Mouse (Mus musculus) MEL (cell line): ENCODE data around the gene Apba2. TPM values are rescaled to one million over a fixed set of nuclear protein-coding genes. Genes with fewer than 3 reads are reported as not detected.

Experiments
- DNase-seq: peaks from one replicate; pipeline ENCODE4 v3.0.0; 2011; ENCODE audit warnings: low read depth, low spot score
- H3K27ac ChIP-seq: 2 replicates; pipeline ENCODE4 v1.5.1; 2012; ENCODE audit warnings: low read depth, mild to moderate bottlenecking, control low read depth, low read length, moderate library complexity; ENCODE audit not compliant: control insufficient read depth
- H3K27me3 ChIP-seq, 2 experiments: fragments of 150-350 bp in 1 of 2; sonication (generic) in 1 of 2; 2 replicates each; pipeline ENCODE4 v1.6.1; 2012; ENCODE audit warnings: low read length in 2 of 2, mild to moderate bottlenecking in 2 of 2, improper control_type of control experiment in 1 of 2, moderate library complexity in 1 of 2; ENCODE audit not compliant: insufficient read depth in 2 of 2, control insufficient read depth in 1 of 2
- H3K36me3 ChIP-seq, 2 experiments: 2 replicates each; pipeline ENCODE4 v1.6.1; 2012 to 2014; ENCODE audit warnings: low read length in 2 of 2, improper control_type of control experiment in 1 of 2, inconsistent platforms in 1 of 2, mild to moderate bottlenecking in 1 of 2; ENCODE audit not compliant: insufficient read depth in 2 of 2, control insufficient read depth in 1 of 2
- H3K4me1 ChIP-seq, 2 experiments: fragments of 150-350 bp in 1 of 2; sonication (generic) in 1 of 2; 2 replicates each; pipeline ENCODE4 v1.6.1; 2012; ENCODE audit warnings: low read length in 2 of 2, improper control_type of control experiment in 1 of 2, mild to moderate bottlenecking in 1 of 2; ENCODE audit not compliant: insufficient read depth in 2 of 2, control insufficient read depth in 1 of 2
- H3K4me3 ChIP-seq, 2 experiments: fragments of 150-350 bp in 1 of 2; sonication (generic) in 1 of 2; 2 replicates each; pipeline ENCODE4 v1.5.1; 2012; ENCODE audit warnings: low read depth in 2 of 2, low read length in 2 of 2, mild to moderate bottlenecking in 2 of 2, moderate library complexity in 2 of 2, control low read depth in 1 of 2, improper control_type of control experiment in 1 of 2; ENCODE audit not compliant: control insufficient read depth in 1 of 2, insufficient read depth in 1 of 2
- H3K79me2 ChIP-seq: 2 replicates; pipeline ENCODE4 v1.6.1; 2012; ENCODE audit warnings: mild to moderate bottlenecking, low read length, moderate library complexity; ENCODE audit not compliant: control insufficient read depth, poor library complexity, insufficient read depth
- H3K9ac ChIP-seq: 2 replicates; pipeline ENCODE4 v1.6.1; 2012; ENCODE audit warnings: low read depth, mild to moderate bottlenecking, control low read depth, low read length, moderate library complexity; ENCODE audit not compliant: control insufficient read depth, poor library complexity, severe bottlenecking
- H3K9me3 ChIP-seq: fragments of 150-350 bp; sonication (generic); replicated peaks from 2 replicates; pipeline ENCODE4 v1.6.1; 2012; ENCODE audit warnings: mild to moderate bottlenecking, low read length, improper control_type of control experiment, moderate library complexity; ENCODE audit not compliant: insufficient read depth
- CHD2 ChIP-seq: IDR thresholded peaks from 2 replicates; pipeline ENCODE4 v1.6.1; 2011; ENCODE audit warnings: low read length, improper control_type of control experiment
- CTCF ChIP-seq, 3 experiments: IDR thresholded peaks in 2 of 3; conservative IDR thresholded peaks in 1 of 3; 2 replicates each; pipeline ENCODE4 v1.5.1; 2011 to 2012; ENCODE audit warnings: low read length in 3 of 3, low read depth in 2 of 3, mild to moderate bottlenecking in 2 of 3, improper control_type of control experiment in 1 of 3, inconsistent platforms in 1 of 3, mixed read lengths in 1 of 3, moderate library complexity in 1 of 3; ENCODE audit not compliant: control insufficient read depth in 1 of 3, insufficient read depth in 1 of 3, poor library complexity in 1 of 3, severe bottlenecking in 1 of 3
- E2F4 ChIP-seq: IDR thresholded peaks from 2 replicates; pipeline ENCODE4 v1.6.1; 2011; ENCODE audit warnings: low read depth, low read length, improper control_type of control experiment, borderline replicate concordance
- ELF1 ChIP-seq: IDR thresholded peaks from 2 replicates; pipeline ENCODE4 v1.6.1; 2014; ENCODE audit warnings: low read depth, mild to moderate bottlenecking, inconsistent platforms, low read length, improper control_type of control experiment, moderate library complexity
- JUND ChIP-seq: IDR thresholded peaks from 2 replicates; pipeline ENCODE4 v1.6.1; 2011; ENCODE audit warnings: low read depth, mild to moderate bottlenecking, improper control_type of control experiment, low read length
- KAT2A ChIP-seq: conservative IDR thresholded peaks from 2 replicates; pipeline ENCODE4 v1.6.1; 2012; ENCODE audit warnings: low read depth, low read length, improper control_type of control experiment, inconsistent platforms
- MAX ChIP-seq: IDR thresholded peaks from 2 replicates; pipeline ENCODE4 v1.6.1; 2011; ENCODE audit warnings: low read length, improper control_type of control experiment
- MEF2A ChIP-seq: IDR thresholded peaks from 2 replicates; pipeline ENCODE4 v1.6.1; 2014; ENCODE audit warnings: low read depth, mild to moderate bottlenecking, inconsistent platforms, low read length, improper control_type of control experiment; ENCODE audit not compliant: poor library complexity, insufficient replicate concordance, severe bottlenecking; ENCODE audit errors: extremely low read depth
- MYC ChIP-seq: IDR thresholded peaks from 2 replicates; pipeline ENCODE4 v1.6.1; 2011; ENCODE audit warnings: low read depth, mild to moderate bottlenecking, low read length, improper control_type of control experiment, moderate library complexity
- NELFE ChIP-seq: IDR thresholded peaks from 2 replicates; pipeline ENCODE4 v1.6.1; 2011; ENCODE audit warnings: low read depth, low read length, improper control_type of control experiment
- RCOR1 ChIP-seq: IDR thresholded peaks from 2 replicates; pipeline ENCODE4 v1.6.1; 2012; ENCODE audit warnings: low read depth, mild to moderate bottlenecking, inconsistent platforms, low read length, improper control_type of control experiment
- TBP ChIP-seq: IDR thresholded peaks from 2 replicates; pipeline ENCODE4 v1.8.0; 2011; ENCODE audit warnings: low read depth, low read length, improper control_type of control experiment
- TCF12 ChIP-seq: IDR thresholded peaks from 2 replicates; pipeline ENCODE4 v1.6.1; 2014; ENCODE audit warnings: low read depth, mild to moderate bottlenecking, inconsistent platforms, low read length, improper control_type of control experiment, moderate library complexity
- UBTF ChIP-seq: IDR thresholded peaks from 2 replicates; pipeline ENCODE4 v1.6.1; 2012; ENCODE audit warnings: low read depth, mild to moderate bottlenecking, inconsistent platforms, low read length, improper control_type of control experiment, moderate library complexity, borderline replicate concordance; ENCODE audit not compliant: insufficient read depth
- ZNF384 ChIP-seq: IDR thresholded peaks from 2 replicates; pipeline ENCODE4 v1.6.1; 2012; ENCODE audit warnings: low read depth, mild to moderate bottlenecking, inconsistent platforms, low read length, improper control_type of control experiment
- polyA plus RNA-seq, 2 experiments: library from polyadenylated mRNA; stranded (reverse) in 1 of 2; unstranded in 1 of 2; fragments of >175 nt in 1 of 2; fragments of >200 nt in 1 of 2; gene quantifications; 2 replicates each; pipeline versions ENCODE4 v1.2.1 to v1.2.4; 2012; ENCODE audit warnings: low replicate concordance in 2 of 2, low read depth in 1 of 2; ENCODE audit not compliant: insufficient read length in 2 of 2, insufficient read depth in 1 of 2, missing spikeins in 1 of 2
- total RNA-seq: library from RNA; depleted of rRNA; stranded (reverse); fragments of 300-350 nt; gene quantifications from 2 replicates; pipeline ENCODE4 v1.2.3, GENCODE M21; 2012

The Apba2 gene
- total and polyA plus RNA-seq, 3 experiments: not detected

GRCm38 (mm10) chr7:64770779-64771390, 269.4 kb downstream of the Apba2 start:
- Histone ChIP-seq H3K27ac (no peak overlapping the region), H3K4me3 (no peak overlapping the region), H3K4me1 (no peaks in the 10 kb centered on the region), H3K9ac (no peak overlapping the region), H3K27me3 (no peaks in the 10 kb centered on the region), H3K9me3 (no peaks in the 10 kb centered on the region), H3K79me2 (no peaks in the 10 kb centered on the region), H3K36me3 (no peaks in the 10 kb centered on the region)
- DNase-seq: no peak
- TF ChIP-seq TCF12 (no peak), RCOR1 (no peak), MYC (no peak), ZNF384 (no peak), UBTF (no peak), JUND (no peak), MAX (no peak)

- H3K4me3 ChIP-seq: no peak overlapping the region
- H3K4me1 ChIP-seq: no peaks in the 10 kb centered on the region
- no peak for DNase-seq
- no peaks in the 10 kb centered on the region for H3K9me3 ChIP-seq
- 0 out of 6 replicates have a peak, but pooled peaks of 1 of the 3 experiments have one; percentile 6 for TF ChIP-seq CTCF (IDR thresholded peaks at IDR 0.05 in 2 of 3, conservative IDR thresholded peaks at IDR 0.05 in 1 of 3; ENCODE audit: control insufficient read depth in 1 of 3, insufficient read depth in 1 of 3, low read depth in 2 of 3, low read length in 3 of 3, poor library complexity in 1 of 3, severe bottlenecking in 1 of 3)
- TF ChIP-seq UBTF: no peak
- no peaks in the 10 kb centered on the region for H3K36me3 ChIP-seq
- no peak overlapping the region for H3K9ac ChIP-seq
- no peaks in the 10 kb centered on the region for H3K79me2 ChIP-seq
- no peaks in the 10 kb centered on the region for H3K27me3 ChIP-seq
- H3K27ac ChIP-seq: no peak overlapping the region
These were observed 272.0 kb downstream of the Apba2 start for GRCm38 (mm10) chr7:64773465-64773864.

GRCm38 (mm10) chr7:64776708-64777489, 275.4 kb downstream of the Apba2 start:
- Histone ChIP-seq H3K9ac (no peak overlapping the region), H3K36me3 (no peaks in the 10 kb centered on the region), H3K9me3 (no peaks in the 10 kb centered on the region), H3K4me1 (no peaks in the 10 kb centered on the region), H3K27me3 (no peaks in the 10 kb centered on the region), H3K27ac (no peak overlapping the region), H3K79me2 (no peaks in the 10 kb centered on the region), H3K4me3 (no peak overlapping the region)
- no peak for DNase-seq
- TF ChIP-seq MYC (no peak), ELF1 (no peak), CTCF (IDR thresholded peaks at IDR 0.05 in 2 of 3, conservative IDR thresholded peaks at IDR 0.05 in 1 of 3; ENCODE audit: control insufficient read depth in 1 of 3, insufficient read depth in 1 of 3, low read depth in 2 of 3, low read length in 3 of 3, poor library complexity in 1 of 3, severe bottlenecking in 1 of 3) (no peak), E2F4 (no peak), UBTF (no peak), MEF2A (no peak), NELFE (no peak), MAX (no peak), TBP (no peak), CHD2 (no peak), KAT2A (no peak)
